In the genomic region with DNA sequence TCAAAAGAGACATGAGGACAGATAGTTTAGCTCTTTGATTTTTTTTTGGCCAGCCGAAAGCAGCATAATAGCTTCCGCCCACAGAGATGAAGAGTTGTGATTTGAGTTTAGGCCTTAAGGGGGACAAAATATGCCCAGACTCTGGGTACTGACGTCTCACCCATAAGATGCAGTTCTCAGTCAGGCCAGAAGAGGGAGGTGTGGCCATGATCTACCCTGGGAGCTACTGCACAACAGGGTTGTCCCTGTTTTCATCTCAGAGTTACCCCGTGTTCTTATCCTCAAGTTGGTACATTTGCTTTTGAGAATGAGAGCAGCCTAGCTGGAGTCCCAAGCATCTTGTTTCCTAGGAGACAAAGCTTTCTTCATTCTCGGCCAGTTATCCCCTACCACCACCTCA, we compare ENCODE assay signal across 9 mouse cellular contexts.
DNase-seq lines count a peak whose midpoint lies in the region; ATAC-seq lines count a peak whose summit lies in the region.
"Had no signal": no experiment of that assay in that cellular context is flagged by ENCODE, and none has a peak within 500 bp of the region (broad histone marks: within the 10 kb centered on the region; RNA-seq: fewer than 3 reads in every experiment).

No protein-coding gene starts in this region.

- H3K4me1 ChIP-seq in forebrain, embryonic 13.5 days, result peaks cover 13% of the 10 kb centered on the region; the same call in 1 of the 2 replicates
- peaks cover 21% of the 10 kb centered on the region for H3K4me1 ChIP-seq in hindbrain, embryonic 10.5 days (replicated peaks)

- H3K9ac ChIP-seq in forebrain, embryonic 13.5 days, result no peak overlapping the region

- no peak overlapping the region for H3K4me2 ChIP-seq in forebrain, embryonic 13.5 days

- H3K4me3 ChIP-seq in forebrain, embryonic 13.5 days, result no peak overlapping the region
- H3K4me3 ChIP-seq in hindbrain, embryonic 10.5 days, result no peak overlapping the region
- H3K4me3 ChIP-seq: megakaryocyte, embryonic 14.5 days had no signal

- no peaks in the 10 kb centered on the region for H3K9me3 ChIP-seq in forebrain, embryonic 13.5 days (replicated peaks)
- no peaks in the 10 kb centered on the region for H3K9me3 ChIP-seq in hindbrain, embryonic 10.5 days
- H3K9me3 ChIP-seq: megakaryocyte, embryonic 14.5 days had no signal

- no peaks in the 10 kb centered on the region for H3K27me3 ChIP-seq in forebrain, embryonic 13.5 days
- no peaks in the 10 kb centered on the region for H3K27me3 ChIP-seq in hindbrain, embryonic 10.5 days (ENCODE audit: insufficient read depth, poor library complexity, severe bottlenecking)

- no peak overlapping the region for H3K27ac ChIP-seq in forebrain, embryonic 13.5 days
- H3K27ac ChIP-seq in hindbrain, embryonic 10.5 days, result no peak overlapping the region

- ATAC-seq in forebrain, embryonic 13.5 days, result peak; percentile 83

- peaks cover 37% of the 10 kb centered on the region for H3K36me3 ChIP-seq in forebrain, embryonic 13.5 days (ENCODE audit: poor library complexity, severe bottlenecking)
- peaks cover 49% of the 10 kb centered on the region for H3K36me3 ChIP-seq in hindbrain, embryonic 10.5 days

- DNase-seq in MN1 (ENCODE audit: low spot score), result peak; percentile 83
- DNase-seq in c-Kit-positive CD71-positive TER-119-positive erythroid progenitor cells, embryonic 14.5 days (ENCODE audit: low spot score), result peak; percentile 66
- DNase-seq in hindbrain, embryonic 10.5 days (ENCODE audit: low spot score), result peak; percentile 81
- DNase-seq in layer of hippocampus, adult 8-10 months (ENCODE audit: low spot score in 2 of 2), result peak; percentile 84 to 91
- DNase-seq in lung, postnatal 10 days, result peak; percentile 94
- peak; percentile 89 for DNase-seq in right cerebral cortex, adult 18-20 months
- DNase-seq in yolk sac, embryonic 10.5 days (ENCODE audit: low spot score), result no peak

- 40% methylated on average over 5 of the region's 5 CpGs for WGBS in forebrain, embryonic 13.5 days
- 47% methylated on average over 5 of the region's 5 CpGs for WGBS in hindbrain, embryonic 10.5 days
